Mouse (Mus musculus): ENCODE measurements around the gene Plxna1.

DNA sequence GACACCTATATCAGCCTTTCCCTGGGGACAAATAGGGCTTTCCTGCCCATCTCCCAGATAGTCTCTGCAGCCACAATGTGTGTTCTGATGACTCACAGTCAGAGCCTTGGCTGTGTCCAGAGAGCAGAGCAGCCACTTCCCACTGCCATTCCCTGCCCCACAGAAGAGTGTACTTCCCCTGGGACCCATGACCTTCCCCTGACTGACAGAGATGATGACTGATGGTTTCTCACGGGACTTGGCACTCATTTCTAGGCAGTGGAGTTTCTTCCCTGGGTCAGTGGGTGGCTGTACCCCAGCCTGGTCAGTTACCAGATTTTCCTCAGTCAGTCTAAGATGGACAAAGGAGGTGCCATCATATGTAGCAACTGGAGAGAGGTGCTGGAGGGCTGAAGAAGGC is 67.8 kb downstream of the Plxna1 start:
- no peak for TF ChIP-seq CTCF (conservative IDR thresholded peaks at IDR 0.05; ENCODE audit: insufficient read depth, insufficient read length, low read depth, low read length)
- no peak for TF ChIP-seq POLR2A (IDR thresholded peaks at IDR 0.05; ENCODE audit: low read depth, low read length)

All from kidney, adult 2 months (tissue).